Mouse (Mus musculus) layer of hippocampus, postnatal 10 days (tissue): ENCODE measurements around the gene Carnmt1. TPM values are rescaled to one million over a fixed set of nuclear protein-coding genes. Genes with fewer than 3 reads are reported as not detected.
A peak's percentile ranks its signal among the peaks of the same experiment; 100 is the strongest.

Experiments used
- DNase-seq, 2 experiments: peaks; one replicate each; pipeline ENCODE4 v3.0.0; 2021; ENCODE audit warnings: low spot score in 2 of 2
- total RNA-seq, 2 experiments: library from RNA; stranded (reverse); gene quantifications; 2 replicates each; pipeline ENCODE4 v1.2.3; 2021

Carnmt1 gene
- total RNA-seq, 2 experiments from 2014 or later: 11.4 to 11.6 TPM

- DNase-seq: no peak
Measured at GRCm38 (mm10) chr19:18653058-18653457, 17.5 kb upstream of the Carnmt1 start.

GRCm38 (mm10) chr19:18654330-18654729, 16.2 kb upstream of the Carnmt1 start:
- no peak for DNase-seq

GRCm38 (mm10) chr19:18654984-18655383, 15.6 kb upstream of the Carnmt1 start:
- DNase-seq: no peak

- DNase-seq: no peak
Measured at GRCm38 (mm10) chr19:18655999-18656398, 14.6 kb upstream of the Carnmt1 start.

GRCm38 (mm10) chr19:18658473-18658872, 12.1 kb upstream of the Carnmt1 start:
- DNase-seq: no peak

GRCm38 (mm10) chr19:18659349-18659748, 11.2 kb upstream of the Carnmt1 start:
- no peak for DNase-seq

GRCm38 (mm10) chr19:18660466-18660865, 10.1 kb upstream of the Carnmt1 start:
- DNase-seq: no peak

GRCm38 (mm10) chr19:18661683-18662082, 8.9 kb upstream of the Carnmt1 start:
- no peak for DNase-seq

- DNase-seq: no peak
Measured at GRCm38 (mm10) chr19:18663904-18664303, 6.7 kb upstream of the Carnmt1 start.

GRCm38 (mm10) chr19:18666966-18667365, 3.6 kb upstream of the Carnmt1 start:
- DNase-seq: no peak

- no peak for DNase-seq
Measured at GRCm38 (mm10) chr19:18669551-18669950, 1.0 kb upstream of the Carnmt1 start.

GRCm38 (mm10) chr19:18671056-18671741, 635 bp downstream of the Carnmt1 start:
- DNase-seq: peak; percentile 50 to 60

GRCm38 (mm10) chr19:18672498-18672897, 1.9 kb downstream of the Carnmt1 start:
- no peak for DNase-seq

GRCm38 (mm10) chr19:18673116-18673515, 2.6 kb downstream of the Carnmt1 start:
- DNase-seq: no peak

- DNase-seq: no peak
Measured at GRCm38 (mm10) chr19:18682142-18682541, 11.6 kb downstream of the Carnmt1 start.

GRCm38 (mm10) chr19:18687556-18687955, 17.0 kb downstream of the Carnmt1 start:
- DNase-seq: peak in 1 of 2 experiments; percentile 22

- DNase-seq: no peak
Measured at GRCm38 (mm10) chr19:18692176-18692575, 21.6 kb downstream of the Carnmt1 start.

- DNase-seq: no peak
Measured at GRCm38 (mm10) chr19:18692768-18693167, 22.2 kb downstream of the Carnmt1 start.

- DNase-seq: no peak
Measured at GRCm38 (mm10) chr19:18695116-18695515, 24.6 kb downstream of the Carnmt1 start.

GRCm38 (mm10) chr19:18695552-18695951, 25.0 kb downstream of the Carnmt1 start:
- DNase-seq: no peak

- DNase-seq: no peak
Measured at GRCm38 (mm10) chr19:18708101-18708500, 37.5 kb downstream of the Carnmt1 start.

GRCm38 (mm10) chr19:18710903-18711302, 40.3 kb downstream of the Carnmt1 start:
- DNase-seq: no peak

- no peak for DNase-seq
Measured at GRCm38 (mm10) chr19:18711589-18711988, 41.0 kb downstream of the Carnmt1 start.
